Mouse (Mus musculus) cortical plate, adult 2 months (tissue): ENCODE data around the gene Myl4. TPM values are rescaled to one million over a fixed set of nuclear protein-coding genes. Genes with fewer than 3 reads are reported as not detected.

Experiments used
- H3K27ac ChIP-seq: fragments of 200-500 bp; 2 replicates; pipeline ENCODE4 v1.5.1; 2012; ENCODE audit warnings: low read length, control low read depth, inconsistent platforms; ENCODE audit not compliant: insufficient read depth
- H3K4me1 ChIP-seq: fragments of 200-500 bp; 2 replicates; pipeline ENCODE4 v1.6.1; 2011; ENCODE audit warnings: low read length; ENCODE audit not compliant: control insufficient read depth, insufficient read depth
- H3K4me3 ChIP-seq: fragments of 200-500 bp; 2 replicates; pipeline ENCODE4 v1.5.1; 2011; ENCODE audit warnings: mild to moderate bottlenecking, low read length, control low read depth; ENCODE audit not compliant: insufficient read depth
- CTCF ChIP-seq: fragments of 200-500 bp; IDR thresholded peaks from 2 replicates; pipeline ENCODE4 v1.5.1; 2011; ENCODE audit warnings: mild to moderate bottlenecking, control low read depth, low read length; ENCODE audit not compliant: insufficient read depth; ENCODE audit errors: extremely low read depth
- POLR2A ChIP-seq: fragments of 200-500 bp; IDR thresholded peaks from 2 replicates; pipeline ENCODE4 v1.6.1; 2011; ENCODE audit warnings: mild to moderate bottlenecking, low read length, control low read depth; ENCODE audit not compliant: insufficient read depth; ENCODE audit errors: extremely low read depth
- polyA plus RNA-seq: library from polyadenylated mRNA; depleted of rRNA; stranded (reverse); fragments of >200 nt; gene quantifications from 2 replicates; pipeline ENCODE4 v1.2.3, GENCODE M21; 2012

The Myl4 gene
- polyA plus RNA-seq, 1 experiment: 74.0 TPM

DNA sequence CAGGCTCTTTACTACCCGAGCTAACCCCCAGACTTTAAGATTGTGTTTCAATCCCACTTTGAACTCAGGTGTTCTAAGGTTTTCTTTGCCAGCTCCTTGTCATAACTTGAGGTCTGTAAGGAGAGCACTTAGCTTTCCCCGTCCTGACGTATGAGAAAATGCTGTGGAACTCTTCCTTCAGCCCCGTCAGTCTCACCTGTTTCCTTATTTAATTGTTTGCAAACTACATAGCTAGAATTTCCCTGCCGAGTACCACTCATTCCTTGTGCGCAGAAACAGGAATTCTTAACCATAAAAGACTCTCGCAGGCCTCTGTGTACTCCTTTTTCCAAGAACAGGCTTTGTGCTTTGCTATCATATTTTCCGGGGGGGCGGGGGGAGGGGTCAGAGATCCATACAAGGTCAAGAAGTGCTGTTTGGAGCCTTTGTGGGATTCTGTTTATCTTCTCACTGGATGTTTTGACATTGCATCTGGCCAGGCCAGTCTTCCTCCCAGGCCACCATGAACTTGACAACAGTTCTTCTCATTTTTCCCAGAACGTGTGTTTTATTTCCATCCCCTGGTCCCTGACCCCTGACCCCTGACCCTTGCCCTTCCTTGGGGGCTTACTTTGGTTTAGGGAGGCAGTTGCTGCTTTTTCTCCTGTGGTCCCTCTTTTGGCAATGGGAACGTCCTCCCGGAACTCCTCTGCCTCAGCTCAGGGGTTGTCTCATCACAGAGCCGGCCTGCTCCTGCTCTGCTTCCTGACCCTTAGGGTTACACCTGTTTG, 41.8 kb downstream of the Myl4 start:
- TF ChIP-seq CTCF (no peak), POLR2A (no peak)

GRCm38 (mm10) chr11:104596365-104596764, 45.9 kb downstream of the Myl4 start:
- H3K27ac ChIP-seq: no peak overlapping the region
- TF ChIP-seq POLR2A (no peak), CTCF (no peak)
- H3K4me3 ChIP-seq: no peak overlapping the region
- no peaks in the 10 kb centered on the region for H3K4me1 ChIP-seq

More for the DNA sequence above, 41.8 kb downstream of the Myl4 start:
- Histone ChIP-seq H3K4me1 (no peaks in the 10 kb centered on the region), H3K4me3 (no peak overlapping the region), H3K27ac (no peak overlapping the region)

GRCm38 (mm10) chr11:104599265-104599945, 48.9 kb downstream of the Myl4 start:
- TF ChIP-seq POLR2A: no peak
- TF ChIP-seq CTCF: no peak
- H3K27ac ChIP-seq: no peak overlapping the region

GRCm38 (mm10) chr11:104600675-104601074, 50.2 kb downstream of the Myl4 start:
- TF ChIP-seq POLR2A (no peak), CTCF (no peak)

More at GRCm38 (mm10) chr11:104599265-104599945, 48.9 kb downstream of the Myl4 start:
- Histone ChIP-seq H3K4me1 (no peaks in the 10 kb centered on the region), H3K4me3 (no peak overlapping the region)

DNA sequence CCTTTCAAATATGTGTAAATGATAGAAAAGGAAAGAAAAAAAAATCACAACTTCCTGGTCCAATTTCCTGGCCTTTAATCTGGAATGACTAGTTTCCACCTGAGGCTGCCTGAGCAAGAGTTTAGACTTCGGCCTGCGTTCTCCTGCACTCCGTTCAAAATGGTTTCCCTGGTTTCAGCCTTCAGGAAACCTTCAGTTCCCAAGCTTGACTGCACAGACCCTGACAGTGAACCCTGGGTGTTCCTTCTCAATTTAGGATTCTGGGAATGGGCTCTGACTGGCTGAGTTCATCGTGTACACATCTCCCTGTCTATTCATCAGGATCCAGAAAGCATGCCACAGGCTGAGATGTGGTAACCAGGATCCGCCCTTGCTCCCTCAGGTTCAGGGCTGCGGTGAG, 53.7 kb downstream of the Myl4 start:
- Histone ChIP-seq H3K4me1 (no peaks in the 10 kb centered on the region), H3K4me3 (no peak overlapping the region), H3K27ac (no peak overlapping the region)
- no peak for TF ChIP-seq POLR2A
- TF ChIP-seq CTCF: no peak

More at GRCm38 (mm10) chr11:104600675-104601074, 50.2 kb downstream of the Myl4 start:
- no peak overlapping the region for H3K4me3 ChIP-seq
- no peak overlapping the region for H3K27ac ChIP-seq
- H3K4me1 ChIP-seq: no peaks in the 10 kb centered on the region

- H3K4me1 ChIP-seq: no peaks in the 10 kb centered on the region
- no peak for TF ChIP-seq POLR2A
- no peak for TF ChIP-seq CTCF
- no peak within 1 kb of the TSS for H3K27ac ChIP-seq
- H3K4me3 ChIP-seq: peak within 1 kb of the TSS; percentile 65
These were observed 57.2 kb downstream of the Myl4 start, which contains the start of gene Itgb3 for GRCm38 (mm10) chr11:104607491-104608245. Gene Itgb3, plus strand, starts transcription at chr11:104608000.

GRCm38 (mm10) chr11:104608249-104608920, 57.9 kb downstream of the Myl4 start:
- no peak for TF ChIP-seq POLR2A
- TF ChIP-seq CTCF: no peak
- H3K4me3 ChIP-seq: peak overlapping the region; percentile 65
- no peak overlapping the region for H3K27ac ChIP-seq
- H3K4me1 ChIP-seq: no peaks in the 10 kb centered on the region

DNA sequence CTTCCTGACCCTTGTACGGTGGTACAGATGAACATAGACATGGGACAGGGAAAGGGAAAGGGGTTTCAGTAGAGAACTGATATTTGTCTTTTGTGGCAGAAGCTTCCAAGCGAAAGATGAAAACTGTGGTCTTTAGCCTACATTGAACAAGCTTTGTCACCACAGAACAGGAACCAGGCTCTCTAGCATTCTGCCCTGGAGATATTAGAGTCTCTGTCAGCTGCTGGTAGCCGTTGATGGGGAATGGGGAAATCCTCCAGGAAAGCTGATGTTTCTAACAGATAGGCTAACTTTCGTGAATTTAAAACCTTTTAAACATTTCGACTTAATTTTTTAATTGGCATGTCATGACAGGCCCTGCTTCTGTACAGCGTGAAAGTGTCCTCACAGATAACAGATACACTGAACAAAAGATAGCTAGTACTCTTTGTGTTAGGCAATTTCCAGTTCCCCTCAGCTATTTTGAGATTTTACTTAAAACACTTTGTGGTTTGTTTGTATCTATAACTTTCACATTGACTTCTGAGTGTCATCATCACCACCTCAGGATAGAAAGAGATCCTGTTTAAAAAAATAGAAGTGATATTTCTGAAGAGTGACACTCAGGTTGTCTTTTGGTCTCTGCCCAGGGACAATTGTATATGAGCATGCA, 58.7 kb downstream of the Myl4 start:
- Histone ChIP-seq H3K4me3 (no peak overlapping the region), H3K27ac (no peak overlapping the region), H3K4me1 (no peaks in the 10 kb centered on the region)
- TF ChIP-seq CTCF (no peak), POLR2A (no peak)
